Mouse (Mus musculus) hindbrain, embryonic 16.5 days (tissue): ENCODE measurements around the gene Gpd1. TPM values are rescaled to one million over a fixed set of nuclear protein-coding genes. Genes with fewer than 3 reads are reported as not detected.
"Not testable (repeated sequence)": the region's sequence is repeated elsewhere in the genome, so short reads cannot be mapped to it uniquely, and the experiment has no call there.

Experiments used
- ATAC-seq: fragments of 200-750 bp; cut with Nextera tagmentation; 2 replicates; pipeline ENCODE4 v1.8.0; 2017; ENCODE audit warnings: moderate TSS enrichment, moderate library complexity
- H3K27ac ChIP-seq: fragments of 300-500 bp; sonication (generic); 2 replicates; pipeline ENCODE4 v1.5.1; 2014; ENCODE audit warnings: low read depth, mild to moderate bottlenecking, control low read depth, low read length, moderate library complexity
- H3K27me3 ChIP-seq: fragments of 300-500 bp; sonication (generic); replicated peaks from 2 replicates; pipeline ENCODE4 v1.6.1; 2014; ENCODE audit warnings: low read length; ENCODE audit not compliant: control insufficient read depth, insufficient read depth
- H3K36me3 ChIP-seq: fragments of 300-500 bp; sonication (generic); 2 replicates; pipeline ENCODE4 v1.6.1; 2014; ENCODE audit warnings: mild to moderate bottlenecking, low read length, moderate library complexity, mixed read lengths; ENCODE audit not compliant: control insufficient read depth, insufficient read depth
- H3K4me1 ChIP-seq: fragments of 300-500 bp; sonication (generic); 2 replicates; pipeline ENCODE4 v1.6.1; 2014; ENCODE audit warnings: low read depth, low read length; ENCODE audit not compliant: control insufficient read depth, insufficient read depth
- H3K4me2 ChIP-seq: fragments of 300-500 bp; sonication (generic); 2 replicates; pipeline ENCODE4 v1.6.1; 2014; ENCODE audit warnings: mild to moderate bottlenecking, low read length, control low read depth, moderate library complexity
- H3K4me3 ChIP-seq: fragments of 300-500 bp; sonication (generic); 2 replicates; pipeline ENCODE4 v1.5.1; 2014; ENCODE audit warnings: mild to moderate bottlenecking, low read length, control low read depth, moderate library complexity
- H3K9ac ChIP-seq: fragments of 300-500 bp; sonication (generic); 2 replicates; pipeline ENCODE4 v1.6.1; 2014; ENCODE audit warnings: low read depth, mild to moderate bottlenecking, control low read depth, low read length, moderate library complexity
- H3K9me3 ChIP-seq: fragments of 300-500 bp; sonication (generic); 2 replicates; pipeline ENCODE4 v1.6.1; 2014; ENCODE audit warnings: mild to moderate bottlenecking, low read length, moderate library complexity; ENCODE audit not compliant: control insufficient read depth
- WGBS: fragments of 180-500 bp; shearing (Covaris S2); extraction: QIAGEN DNeasy Blood & Tissue Kit; methylation state at CpG from one replicate; pipeline ENCODE4 v1.1.7; 2014; 5-methylcytosine and 5-hydroxymethylcytosine counted together
- polyA plus RNA-seq: library from polyadenylated mRNA; unstranded; fragments of >200 nt; fragmentation: Nextera tagmentation; extraction: Ambion mirVana; gene quantifications from 2 replicates; pipeline ENCODE4 v1.2.1, GENCODE M21; 2015

Gene Gpd1
- polyA plus RNA-seq, 1 experiment from 2014 or later, result 3.1 TPM

GRCm38 (mm10) chr15:99698533-99699085 lies 18.7 kb upstream of the Gpd1 start:
- Histone ChIP-seq H3K36me3 (peaks cover 27% of the 10 kb centered on the region), H3K9me3 (no peaks in the 10 kb centered on the region), H3K27ac (no peak overlapping the region), H3K4me1 (peaks cover 8% of the 10 kb centered on the region), H3K4me2 (no peak overlapping the region), H3K27me3 (no peaks in the 10 kb centered on the region), H3K4me3 (no peak overlapping the region), H3K9ac (no peak overlapping the region)
- WGBS, result 47% methylated on average over 20 of the region's 20 CpGs
- no peak for ATAC-seq

- no peak overlapping the region for H3K4me3 ChIP-seq
- no peaks in the 10 kb centered on the region for H3K27me3 ChIP-seq
- H3K27ac ChIP-seq, result no peak overlapping the region
- H3K9ac ChIP-seq, result no peak overlapping the region; the same call in 1 of the 2 replicates
- H3K36me3 ChIP-seq, result peaks cover 29% of the 10 kb centered on the region
- no peaks in the 10 kb centered on the region for H3K9me3 ChIP-seq
- WGBS, result 85% methylated on average over 10 of the region's 10 CpGs
- H3K4me1 ChIP-seq, result peaks cover 20% of the 10 kb centered on the region
- H3K4me2 ChIP-seq, result no peak overlapping the region
- ATAC-seq, result no peak
Observed at GRCm38 (mm10) chr15:99699715-99700114, 17.6 kb upstream of the Gpd1 start.

- H3K36me3 ChIP-seq, result peaks cover 29% of the 10 kb centered on the region
- peaks cover 25% of the 10 kb centered on the region for H3K4me1 ChIP-seq
- no peaks in the 10 kb centered on the region for H3K27me3 ChIP-seq
- no peak overlapping the region; the same call in 1 of the 2 replicates for H3K9ac ChIP-seq
- no peak overlapping the region for H3K27ac ChIP-seq
- ATAC-seq, result no peak
- H3K4me3 ChIP-seq, result no peak overlapping the region
- WGBS, result 89% methylated on average over 18 of the region's 18 CpGs
- no peak overlapping the region for H3K4me2 ChIP-seq
- no peaks in the 10 kb centered on the region for H3K9me3 ChIP-seq
Observed at GRCm38 (mm10) chr15:99700219-99701106, 16.9 kb upstream of the Gpd1 start.

GRCm38 (mm10) chr15:99701640-99701998 lies 15.7 kb upstream of the Gpd1 start:
- Histone ChIP-seq H3K4me1 (peaks cover 28% of the 10 kb centered on the region), H3K9ac (peak overlapping the region; percentile 51), H3K27ac (peak overlapping the region; percentile 95), H3K4me2 (peak overlapping the region; percentile 86), H3K36me3 (peaks cover 30% of the 10 kb centered on the region), H3K4me3 (peak overlapping the region; percentile 77)
- H3K9me3 ChIP-seq, H3K27me3 ChIP-seq: not testable (repeated sequence)
- 44% methylated on average over 16 of the region's 16 CpGs for WGBS
- peak; percentile 3; the same call in 1 of the 2 replicates for ATAC-seq

GRCm38 (mm10) chr15:99701999-99702900 lies 15.1 kb upstream of the Gpd1 start, which contains the start of gene Smarcd1:
Gene Smarcd1, plus strand, starts transcription at chr15:99702129.
- Histone ChIP-seq H3K4me2 (peak within 1 kb of the TSS; percentile 86), H3K36me3 (peaks cover 26% of the 10 kb centered on the region), H3K9me3 (no peaks in the 10 kb centered on the region), H3K27me3 (no peaks in the 10 kb centered on the region), H3K4me3 (peak within 1 kb of the TSS; percentile 77), H3K4me1 (peaks cover 28% of the 10 kb centered on the region), H3K9ac (peak within 1 kb of the TSS; percentile 97), H3K27ac (peak within 1 kb of the TSS; percentile 95)
- 0% methylated on average over 68 of the region's 71 CpGs for WGBS
- ATAC-seq, result peak; percentile 97

GRCm38 (mm10) chr15:99703104-99703503 lies 14.2 kb upstream of the Gpd1 start:
- WGBS, result 57% methylated on average over 9 of the region's 9 CpGs
- ATAC-seq, result no peak
- Histone ChIP-seq H3K9ac (peak overlapping the region; percentile 97), H3K36me3 (peaks cover 27% of the 10 kb centered on the region), H3K4me2 (peak overlapping the region; percentile 86), H3K4me3 (peak overlapping the region; percentile 77), H3K27ac (peak overlapping the region; percentile 95), H3K4me1 (peaks cover 28% of the 10 kb centered on the region), H3K27me3 (no peaks in the 10 kb centered on the region), H3K9me3 (no peaks in the 10 kb centered on the region)

- 59% methylated on average over 5 of the region's 5 CpGs for WGBS
- no peak for ATAC-seq
- H3K9ac ChIP-seq, result peak overlapping the region; percentile 97
- H3K4me1 ChIP-seq, result peaks cover 28% of the 10 kb centered on the region
- peak overlapping the region; percentile 75; the same call in 1 of the 2 replicates for H3K27ac ChIP-seq
- peak overlapping the region; percentile 77 for H3K4me3 ChIP-seq
- H3K36me3 ChIP-seq, result peaks cover 29% of the 10 kb centered on the region
- no peaks in the 10 kb centered on the region for H3K27me3 ChIP-seq
- peak overlapping the region; percentile 86 for H3K4me2 ChIP-seq
- H3K9me3 ChIP-seq, result no peaks in the 10 kb centered on the region
Observed at GRCm38 (mm10) chr15:99703676-99704040, 13.7 kb upstream of the Gpd1 start.

- Histone ChIP-seq H3K27me3 (no peaks in the 10 kb centered on the region), H3K36me3 (peaks cover 29% of the 10 kb centered on the region), H3K4me1 (peaks cover 28% of the 10 kb centered on the region), H3K4me2 (peak overlapping the region; percentile 86), H3K9ac (peak overlapping the region; percentile 56), H3K9me3 (no peaks in the 10 kb centered on the region), H3K27ac (peak overlapping the region; percentile 75; the same call in 1 of the 2 replicates), H3K4me3 (peak overlapping the region; percentile 77)
- ATAC-seq, result no peak
- WGBS, result 16% methylated on average over 23 of the region's 23 CpGs
Observed at GRCm38 (mm10) chr15:99704041-99704681, 13.2 kb upstream of the Gpd1 start.
